In the genomic region with DNA sequence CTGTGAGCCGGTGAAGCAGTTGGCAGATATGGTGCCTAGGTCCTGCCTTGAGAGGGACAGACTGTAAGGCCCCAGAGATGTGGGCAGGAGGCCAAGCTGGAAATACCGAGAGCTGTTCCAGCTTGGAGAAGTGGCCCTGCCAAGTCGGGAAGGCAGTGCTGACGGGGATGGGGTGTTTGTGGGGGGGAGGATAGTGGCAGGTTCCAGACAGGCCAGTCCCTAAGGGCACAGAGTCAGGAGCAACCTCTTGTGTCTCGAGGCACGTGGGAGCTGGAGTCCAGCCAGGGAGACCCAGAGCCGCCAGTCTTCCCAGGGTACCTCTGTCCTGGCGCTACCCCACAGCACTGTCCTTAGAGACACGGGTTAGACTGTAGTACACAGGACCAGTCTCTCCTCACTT, we compare ENCODE assay signal across 8 mouse cellular contexts. TPM values are rescaled to one million over a fixed set of nuclear protein-coding genes. Genes with fewer than 3 reads are reported as not detected.
DNase-seq lines count a peak whose midpoint lies in the region; ATAC-seq lines count a peak whose summit lies in the region.

No protein-coding gene starts in this region.

- peak; percentile 98 for DNase-seq in adipocyte (ENCODE audit: low spot score)
- DNase-seq in brain, adult 2 months (ENCODE audit: low read depth, low spot score): peak; percentile 91
- DNase-seq in forebrain, embryonic 14.5 days (ENCODE audit: low spot score): peak; percentile 86
- peak; percentile 97 to 98 for DNase-seq in kidney, postnatal 36 days
- peak; percentile 97 for DNase-seq in lung, postnatal 10 days
- DNase-seq in urinary bladder, postnatal 25 days (ENCODE audit: low spot score): peak; percentile 70

- peak; percentile 53 for ATAC-seq in forebrain, embryonic 14.5 days
- ATAC-seq in heart, embryonic 16.5 days (replicated peaks; ENCODE audit: extremely low read depth, insufficient read depth, low FRiP score): peak; percentile 85
- ATAC-seq in megakaryocyte progenitor cell, adult 5-6 weeks (replicated peaks; ENCODE audit: poor library complexity): no peak

- no peaks in the 10 kb centered on the region for H3K27me3 ChIP-seq in forebrain, embryonic 14.5 days (replicated peaks; ENCODE audit: control insufficient read depth, insufficient read depth, low read length)
- H3K27me3 ChIP-seq in heart, embryonic 16.5 days (ENCODE audit: control insufficient read depth, insufficient read depth, low read length): no peaks in the 10 kb centered on the region

- H3K4me3 ChIP-seq in forebrain, embryonic 14.5 days (ENCODE audit: low read depth, low read length): no peak overlapping the region
- no peak overlapping the region for H3K4me3 ChIP-seq in heart, embryonic 16.5 days (ENCODE audit: low read length)

- WGBS in forebrain, embryonic 14.5 days: 42% methylated on average over 9 of the region's 9 CpGs
- WGBS in heart, embryonic 16.5 days: 15% methylated on average over 9 of the region's 9 CpGs

- H3K9ac ChIP-seq in forebrain, embryonic 14.5 days (ENCODE audit: low read length): no peak overlapping the region
- peak overlapping the region; percentile 48 for H3K9ac ChIP-seq in heart, embryonic 16.5 days (ENCODE audit: low read length)

- peaks cover 20% of the 10 kb centered on the region for H3K4me1 ChIP-seq in forebrain, embryonic 14.5 days (ENCODE audit: control insufficient read depth, insufficient read depth, low read length)
- peaks cover 94% of the 10 kb centered on the region for H3K4me1 ChIP-seq in heart, embryonic 16.5 days (ENCODE audit: control insufficient read depth, insufficient read depth, low read length)

- no peaks in the 10 kb centered on the region for H3K36me3 ChIP-seq in forebrain, embryonic 14.5 days (ENCODE audit: control insufficient read depth, insufficient read depth, low read length)
- H3K36me3 ChIP-seq in heart, embryonic 16.5 days (ENCODE audit: control insufficient read depth, insufficient read depth): no peaks in the 10 kb centered on the region

- no peaks in the 10 kb centered on the region for H3K9me3 ChIP-seq in forebrain, embryonic 14.5 days (replicated peaks; ENCODE audit: control insufficient read depth, low read length)
- no peaks in the 10 kb centered on the region for H3K9me3 ChIP-seq in heart, embryonic 16.5 days (replicated peaks; ENCODE audit: control insufficient read depth, low read length)

- peak overlapping the region; percentile 48; the same call in 1 of the 2 replicates for H3K27ac ChIP-seq in forebrain, embryonic 14.5 days (ENCODE audit: low read depth, low read length)
- peak overlapping the region; percentile 86 for H3K27ac ChIP-seq in heart, embryonic 16.5 days (ENCODE audit: low read length)

- no peak overlapping the region for H3K4me2 ChIP-seq in forebrain, embryonic 14.5 days (ENCODE audit: low read length)
- H3K4me2 ChIP-seq in heart, embryonic 16.5 days (ENCODE audit: low read depth, low read length): peak overlapping the region; percentile 37; the same call in 1 of the 2 replicates

RNA-seq across cellular contexts. Expression of gene Smad6, which starts 53.3 kb away (rescaled TPM):
- polyA plus RNA-seq in forebrain, embryonic 14.5 days (2014; fragmentation: Nextera tagmentation; extraction: Ambion mirVana): 1.8 and 1.9 TPM in 2 replicates
- 12.8 and 13.7 TPM in 2 replicates for polyA plus RNA-seq in heart, embryonic 16.5 days (2015; fragmentation: Nextera tagmentation; extraction: Ambion mirVana)
- 0.34 and 0.72 TPM in 2 replicates for total RNA-seq in megakaryocyte progenitor cell, adult 5-6 weeks (2015)
- 1.2 TPM in 2 replicates for total RNA-seq in megakaryocyte progenitor cell, adult 5-6 weeks (2017)
